Mouse (Mus musculus): ENCODE results near the gene Lmbr1l.

DNA sequence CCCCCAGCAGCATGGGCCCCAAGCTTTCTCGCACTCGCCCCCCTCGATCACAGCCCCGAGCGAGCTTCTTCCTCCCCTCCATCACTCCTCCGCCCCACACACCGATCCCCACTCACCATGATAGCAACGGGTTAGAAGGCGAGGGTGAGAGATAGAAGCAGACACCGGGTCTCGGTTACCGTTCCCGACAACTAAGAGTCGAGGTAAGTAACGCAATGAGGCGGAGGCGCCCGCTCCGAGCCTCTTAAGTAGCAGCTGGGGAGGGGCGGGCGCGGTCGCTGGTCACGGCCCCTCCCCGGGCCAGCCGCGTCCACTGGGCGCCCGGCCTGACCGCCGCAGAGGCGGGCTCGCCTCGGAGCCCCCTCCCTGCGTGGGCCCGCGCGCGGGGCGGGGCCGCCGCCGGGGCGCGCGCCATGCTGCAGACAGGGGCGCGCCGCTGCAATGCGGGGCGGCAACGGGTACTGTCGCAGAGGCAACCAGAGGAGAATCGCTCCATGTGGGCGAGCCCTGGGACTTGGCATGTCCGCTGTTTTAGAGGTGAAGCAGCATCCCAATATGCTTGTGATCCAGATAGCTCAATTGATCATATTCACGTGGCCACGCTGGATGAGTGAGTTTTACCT is 16.3 kb upstream of the Lmbr1l start, which contains the start of gene Tuba1b:
- peak; percentile 85 for TF ChIP-seq POLR2A (IDR thresholded peaks at IDR 0.05; ENCODE audit: insufficient read length, low read depth)
- peak; percentile 30 for TF ChIP-seq E2F4 (IDR thresholded peaks at IDR 0.05; ENCODE audit: insufficient read depth)
- TF ChIP-seq MYOG (IDR thresholded peaks at IDR 0.05; ENCODE audit: control insufficient read depth in 1 of 3, insufficient read depth in 1 of 3, insufficient read length in 2 of 3, low read depth in 2 of 3): peak in 1 of 3 experiments; percentile 66
- no peak for TF ChIP-seq USF1 (IDR thresholded peaks at IDR 0.05; ENCODE audit: low read depth)
- TF ChIP-seq TCF12 (IDR thresholded peaks at IDR 0.05; ENCODE audit: insufficient read depth, poor library complexity, severe bottlenecking): no peak
- TF ChIP-seq MAX (IDR thresholded peaks at IDR 0.05; ENCODE audit: low read depth): peak; percentile 33
- TF ChIP-seq MYOD1 (IDR thresholded peaks at IDR 0.05; ENCODE audit: control insufficient read depth in 1 of 3, insufficient read length in 2 of 3, low read depth in 2 of 3): peak in 1 of 3 experiments; percentile 30
- peak; percentile 94 for TF ChIP-seq POLR2AphosphoS2 (IDR thresholded peaks at IDR 0.05; ENCODE audit: insufficient read length, low read depth)
